Mouse (Mus musculus): ENCODE data around the gene Sipa1l2.

The Sipa1l2 gene

DNA sequence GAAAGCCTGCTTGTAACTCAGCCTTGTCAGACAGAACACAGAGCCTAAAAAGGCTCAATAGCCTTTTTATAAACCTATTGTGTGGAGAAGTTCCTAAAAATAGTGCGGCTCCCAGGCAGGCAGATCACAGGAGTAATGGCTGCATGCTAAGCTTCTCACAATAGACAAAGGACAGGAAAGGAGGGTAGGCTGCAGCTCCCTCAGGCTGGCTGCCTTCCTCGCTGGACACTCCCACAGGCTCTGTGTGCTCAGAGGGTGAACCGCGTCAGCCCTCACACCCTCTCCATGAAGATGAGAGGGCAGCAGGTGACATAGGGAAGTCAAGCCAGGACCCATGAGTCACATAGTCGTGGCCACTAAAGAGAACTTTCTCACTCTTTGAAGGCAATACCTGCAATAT lies 55.7 kb downstream of the Sipa1l2 start:
- DNase-seq (ENCODE audit: extremely low spot score) = no peak

DNA sequence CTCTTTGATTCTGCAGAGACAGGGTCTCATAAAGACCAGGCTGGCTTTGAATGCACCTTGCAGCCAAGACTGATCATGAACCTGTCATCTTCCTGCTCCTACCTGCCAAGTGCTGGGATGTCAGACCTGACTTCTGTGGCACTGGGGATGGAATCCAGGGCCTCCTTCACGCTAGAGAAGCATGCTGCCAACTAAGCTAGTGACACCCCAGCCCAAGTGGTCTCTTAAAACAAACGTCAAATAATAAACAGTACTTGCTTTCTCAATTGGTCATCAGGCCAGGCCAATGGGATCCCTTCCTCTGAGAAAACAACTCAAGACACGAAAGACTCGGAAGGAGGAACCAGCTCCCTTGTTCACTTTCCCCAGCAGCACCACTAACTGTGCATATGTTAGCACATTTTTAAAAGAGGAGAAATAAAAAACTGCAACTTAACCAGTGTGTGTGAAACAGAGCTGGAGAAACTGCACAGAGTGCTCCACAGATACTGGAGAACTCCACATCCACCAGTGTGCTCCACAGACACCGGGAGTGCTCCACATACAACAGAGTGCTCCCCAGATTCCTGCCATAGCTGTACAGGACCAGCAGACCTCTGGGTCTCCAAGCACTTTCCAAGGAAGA lies 56.3 kb downstream of the Sipa1l2 start:
- no peak for DNase-seq (ENCODE audit: extremely low spot score)

DNA sequence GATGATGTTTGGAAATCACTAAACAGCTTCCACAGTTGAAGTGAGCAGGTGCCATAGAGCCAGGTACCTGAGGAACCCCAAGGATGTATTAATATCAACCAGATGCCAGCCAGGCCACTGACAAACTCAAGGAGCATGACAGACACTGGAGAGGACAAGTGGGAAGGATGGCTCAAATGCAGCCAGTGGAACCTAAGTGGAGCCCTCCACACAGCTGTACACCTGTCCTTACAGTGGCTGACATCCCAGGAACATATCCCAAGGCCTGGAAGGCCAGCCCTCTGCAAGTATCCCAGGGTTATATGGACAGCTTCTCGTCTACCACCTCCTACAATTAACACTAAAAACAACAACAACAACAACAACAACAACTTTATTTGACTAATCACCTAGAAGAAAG lies 57.0 kb downstream of the Sipa1l2 start:
- no peak for DNase-seq (ENCODE audit: extremely low spot score)

DNA sequence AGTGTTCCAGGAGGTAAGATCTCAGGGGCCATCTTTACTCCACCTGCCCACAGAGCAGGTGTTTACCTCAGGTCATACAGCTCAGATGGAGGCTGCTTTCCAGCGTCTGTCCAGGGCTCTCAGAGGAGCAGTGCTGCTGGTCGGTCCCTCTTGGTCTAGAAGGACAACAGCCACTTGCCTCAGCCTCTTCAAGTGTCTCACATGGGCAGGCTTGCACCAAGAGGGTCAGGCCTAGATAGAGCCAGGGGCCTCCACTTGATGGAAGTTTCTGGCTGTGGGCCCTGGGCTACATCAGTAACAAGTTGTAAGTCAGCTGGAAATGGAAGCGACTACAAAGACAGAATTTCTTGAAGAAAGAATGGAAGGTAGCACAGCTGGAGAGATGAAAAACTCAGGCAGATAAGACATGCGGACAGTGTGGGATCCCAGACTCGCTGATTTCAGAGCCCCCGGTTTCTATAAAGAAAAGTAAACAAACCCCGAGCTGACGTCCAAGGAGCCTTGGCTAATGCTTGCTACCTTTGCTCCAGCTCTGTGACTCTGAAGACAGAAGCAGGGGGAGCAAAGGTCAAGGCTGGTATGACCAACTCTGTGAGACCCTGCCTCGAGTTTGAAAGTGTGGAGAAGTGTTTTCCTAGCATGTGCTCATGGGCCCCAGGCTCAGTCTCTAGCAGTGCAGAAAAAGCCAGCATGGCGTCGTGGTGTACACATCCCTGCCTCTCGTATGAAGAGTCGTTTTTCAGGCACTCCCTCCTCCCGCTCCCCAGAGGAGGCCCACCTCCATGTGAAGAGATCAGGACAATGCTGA lies 58.5 kb downstream of the Sipa1l2 start:
- DNase-seq (ENCODE audit: extremely low spot score) = no peak

DNA sequence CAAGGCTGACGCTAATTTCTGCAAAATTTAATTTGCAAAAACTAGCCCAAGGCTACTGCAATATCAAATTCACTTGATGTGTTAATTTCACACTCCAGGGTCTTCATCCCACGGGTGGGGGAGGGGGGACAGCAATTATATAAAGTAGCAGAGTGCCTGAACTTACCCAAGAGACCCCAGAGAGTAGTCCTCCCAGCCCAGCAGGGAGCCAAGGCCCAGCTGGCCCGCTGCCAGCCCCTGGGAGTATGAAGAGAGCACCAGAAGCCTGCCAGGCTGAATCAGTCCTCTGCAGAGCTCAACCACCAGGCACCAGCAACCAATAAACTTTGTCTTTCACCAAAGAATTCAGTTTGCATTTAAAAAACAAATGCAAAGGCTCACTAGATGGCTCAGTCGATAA lies 59.8 kb downstream of the Sipa1l2 start:
- DNase-seq (ENCODE audit: extremely low spot score) = no peak

DNA sequence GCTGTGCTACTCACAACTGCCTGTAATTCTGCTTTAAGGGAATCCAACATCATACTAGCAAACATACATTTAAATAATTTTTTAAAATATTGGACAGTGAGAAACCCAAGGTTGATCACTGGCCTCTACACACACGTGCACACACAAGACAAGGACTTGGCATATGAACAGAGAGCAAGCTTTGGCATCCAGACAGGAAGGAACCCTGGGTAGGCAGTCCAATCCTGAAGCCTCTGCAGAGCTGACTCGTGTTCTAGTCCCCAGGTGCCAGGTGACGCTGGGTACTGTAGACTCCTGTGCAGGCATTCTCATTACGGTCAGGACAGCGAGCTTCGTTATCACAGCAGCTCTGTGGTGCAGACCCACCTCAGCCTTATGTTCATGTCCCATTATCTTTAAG lies 60.4 kb downstream of the Sipa1l2 start:
- no peak for DNase-seq (ENCODE audit: extremely low spot score)

DNA sequence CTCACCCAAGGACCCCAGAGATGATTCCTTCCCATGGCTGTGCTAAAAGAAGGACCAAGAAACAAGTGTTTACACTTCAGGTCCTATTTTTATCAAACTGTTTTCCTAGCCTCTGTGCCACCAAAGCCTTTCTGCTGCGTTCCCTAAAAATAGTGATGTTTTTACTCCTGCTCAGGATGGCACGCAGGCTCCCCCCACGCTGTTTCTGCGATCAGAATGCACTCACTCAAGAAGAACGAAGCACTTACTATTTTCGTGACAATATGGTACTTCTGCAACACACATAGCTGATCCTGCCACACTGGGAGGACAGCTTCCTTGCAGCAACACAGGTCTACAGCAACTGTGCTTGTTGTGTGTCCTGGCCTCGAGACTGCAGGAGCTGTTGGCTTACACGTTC lies 62.3 kb downstream of the Sipa1l2 start:
- DNase-seq (ENCODE audit: extremely low spot score) = no peak

DNA sequence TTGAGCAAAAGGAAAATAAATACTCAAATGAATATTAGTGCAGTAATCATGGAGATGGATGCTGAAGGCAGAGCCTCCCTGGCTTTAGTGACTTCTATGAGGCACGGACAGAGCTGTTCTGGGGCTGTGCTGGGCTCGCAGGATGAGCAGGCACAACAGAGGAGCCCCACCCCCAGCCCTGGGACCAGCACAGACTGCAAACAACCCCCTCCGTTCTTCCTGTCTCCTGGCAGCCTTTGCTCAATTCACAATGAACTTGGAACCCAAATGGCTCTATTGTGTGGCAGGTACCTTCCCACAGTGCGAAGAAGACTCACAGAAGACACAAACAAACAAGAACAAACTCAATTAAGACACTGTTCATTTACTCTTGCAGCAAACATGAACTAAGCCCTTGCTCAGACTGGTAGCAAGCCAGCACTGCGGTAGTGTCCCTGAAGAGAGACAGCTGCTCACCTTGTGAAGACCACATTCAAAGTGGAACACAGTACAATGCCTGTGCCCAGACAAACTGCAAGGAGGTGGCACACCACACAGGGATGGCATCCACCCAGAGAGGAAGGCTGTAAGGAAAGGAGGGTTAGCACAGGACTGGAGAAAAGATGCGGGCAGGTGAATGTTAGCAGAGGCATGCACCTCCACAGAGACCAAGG lies 64.9 kb downstream of the Sipa1l2 start:
- DNase-seq (ENCODE audit: extremely low spot score) = no peak

DNA sequence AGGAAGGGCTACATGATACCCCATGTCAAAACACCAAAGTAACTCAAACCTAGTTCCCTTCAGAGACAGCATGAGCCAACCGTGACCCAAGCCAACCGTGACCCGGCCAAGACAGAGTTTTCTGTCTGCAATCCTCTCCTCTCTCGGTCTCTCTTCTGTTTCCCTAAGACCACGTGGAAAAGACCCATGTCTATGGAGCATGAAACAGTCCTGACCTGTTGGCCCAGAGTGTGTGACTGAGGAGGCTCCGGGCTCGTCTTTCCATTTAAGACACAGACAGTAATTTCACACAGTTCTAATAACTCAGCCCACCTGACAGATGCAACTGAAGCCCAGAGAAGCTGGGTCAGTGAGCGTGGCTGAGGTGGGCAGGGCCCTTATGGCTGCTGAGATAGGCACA lies 65.8 kb downstream of the Sipa1l2 start:
- DNase-seq (ENCODE audit: extremely low spot score) = no peak

DNA sequence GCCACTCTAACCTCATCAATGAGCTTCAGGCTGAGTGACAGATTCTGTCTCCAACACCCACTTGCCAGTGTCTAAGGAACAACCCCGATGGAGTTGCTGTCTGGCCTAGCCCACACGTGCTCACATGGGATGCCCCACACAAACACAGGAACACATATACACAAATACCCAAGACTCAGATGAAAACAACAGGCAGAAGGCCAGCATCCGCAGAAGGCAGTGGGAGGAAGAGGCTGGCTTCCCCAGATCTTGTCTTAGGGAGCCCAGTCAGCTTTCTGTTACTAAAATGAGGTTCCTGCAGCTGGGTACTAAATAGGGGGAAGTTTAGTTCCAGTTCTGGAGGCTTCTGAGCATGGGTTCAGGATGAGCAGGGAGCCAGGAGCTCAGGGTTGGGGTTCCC lies 66.8 kb downstream of the Sipa1l2 start:
- no peak for DNase-seq (ENCODE audit: extremely low spot score)

DNA sequence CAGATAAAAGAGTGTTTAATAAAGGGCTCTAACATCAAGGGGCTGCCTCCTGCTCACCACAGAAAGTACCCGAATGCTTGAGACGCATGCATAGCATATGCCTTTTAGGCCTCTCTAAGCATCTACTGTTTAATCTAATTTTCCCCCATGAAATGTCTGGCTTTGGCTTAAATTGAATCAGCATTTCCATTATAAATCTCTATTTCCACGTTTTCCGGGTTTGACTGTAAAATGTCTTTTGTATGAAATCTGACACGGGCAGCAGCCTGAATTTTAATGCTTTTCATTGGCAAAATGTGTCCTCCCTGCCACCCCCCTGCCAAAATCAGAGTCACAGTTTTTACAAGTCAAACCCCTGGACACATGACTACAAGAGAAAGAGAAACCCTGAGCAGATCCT lies 69.6 kb downstream of the Sipa1l2 start:
- no peak for DNase-seq (ENCODE audit: extremely low spot score)

DNA sequence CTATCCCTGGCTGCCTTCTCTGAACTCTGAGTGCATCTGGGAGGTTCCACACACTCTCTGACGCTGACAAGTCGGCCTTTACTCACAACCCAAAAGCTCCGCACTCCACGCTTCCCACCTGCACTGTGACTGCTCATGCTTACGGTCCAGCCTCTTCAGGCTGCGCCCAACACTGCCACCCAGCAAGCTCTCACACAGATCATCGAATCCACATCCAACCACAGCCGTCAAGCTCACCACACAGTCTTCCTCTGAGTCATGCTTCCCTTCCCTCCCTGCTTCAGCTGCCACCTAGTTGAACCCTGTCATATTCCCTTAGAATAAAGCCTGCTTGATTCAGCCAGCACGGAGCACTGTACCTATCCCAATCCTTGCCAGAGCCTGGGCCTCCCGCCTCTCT lies 71.1 kb downstream of the Sipa1l2 start:
- DNase-seq (ENCODE audit: extremely low spot score) = no peak

DNA sequence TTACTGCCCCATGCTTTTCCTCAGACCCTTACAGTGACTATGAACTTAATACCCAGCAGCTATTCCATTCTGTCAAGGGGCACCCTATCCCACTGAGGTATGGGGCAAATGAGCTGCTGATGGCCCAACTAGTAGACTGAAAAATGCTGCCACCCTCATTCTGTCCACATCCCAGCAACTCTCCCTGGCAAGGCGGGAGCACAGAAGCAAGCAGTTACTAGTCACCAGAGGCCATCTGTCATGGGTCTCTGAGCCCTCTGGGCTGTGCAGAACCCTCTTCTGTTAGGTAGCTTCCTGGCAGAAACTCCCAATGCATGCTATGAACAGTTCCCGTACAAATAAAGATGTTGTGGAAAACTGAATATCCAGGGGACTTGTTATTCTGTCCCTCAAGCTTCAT lies 74.1 kb downstream of the Sipa1l2 start:
- DNase-seq (ENCODE audit: extremely low spot score) = no peak

DNA sequence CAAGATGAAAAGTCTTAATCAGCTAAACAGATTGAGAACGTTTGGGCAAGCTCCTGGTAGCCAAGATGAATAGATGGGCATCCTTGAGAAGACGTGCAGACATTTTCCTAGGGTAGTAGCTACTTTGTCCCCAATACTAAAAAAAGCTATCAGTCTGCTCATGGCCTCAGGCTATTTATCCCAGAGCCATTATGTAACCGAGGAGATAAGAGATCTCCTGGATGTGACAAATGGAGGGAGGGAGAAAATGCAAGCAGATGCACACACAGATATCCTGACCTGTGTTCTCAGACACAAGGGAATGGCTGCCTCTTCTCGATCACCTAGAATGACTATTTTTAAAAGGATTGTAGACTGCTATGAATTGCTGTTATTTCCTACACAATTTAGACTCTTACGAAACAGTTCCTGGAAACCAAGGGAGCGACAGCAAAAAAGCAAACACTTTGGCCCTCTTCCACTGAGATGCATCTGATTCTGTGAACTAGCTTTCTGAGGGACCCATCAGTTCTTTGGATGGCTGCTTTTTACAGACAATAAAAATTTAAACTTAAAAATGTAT lies 76.3 kb downstream of the Sipa1l2 start:
- no peak for DNase-seq (ENCODE audit: extremely low spot score)

DNA sequence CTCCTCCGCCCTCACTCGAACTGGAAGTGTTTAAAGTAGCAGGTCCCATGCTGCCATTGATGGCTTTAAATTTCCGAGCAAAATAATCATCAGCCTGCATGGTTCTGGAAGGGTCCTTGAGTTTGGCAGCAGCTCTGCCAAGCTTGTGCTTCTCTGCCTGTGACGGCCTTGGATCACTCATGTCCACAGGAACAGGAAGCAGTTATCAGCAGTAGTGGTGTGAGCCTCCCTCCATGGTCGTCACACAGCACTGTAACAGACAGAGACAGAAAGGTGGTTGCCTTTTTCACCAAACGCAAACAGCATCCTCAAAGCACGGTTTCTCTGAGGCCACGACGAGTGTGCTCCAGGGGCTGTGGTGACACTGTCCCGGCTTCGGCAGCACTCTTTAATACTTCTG lies 77.2 kb downstream of the Sipa1l2 start:
- no peak for DNase-seq (ENCODE audit: extremely low spot score)

DNA sequence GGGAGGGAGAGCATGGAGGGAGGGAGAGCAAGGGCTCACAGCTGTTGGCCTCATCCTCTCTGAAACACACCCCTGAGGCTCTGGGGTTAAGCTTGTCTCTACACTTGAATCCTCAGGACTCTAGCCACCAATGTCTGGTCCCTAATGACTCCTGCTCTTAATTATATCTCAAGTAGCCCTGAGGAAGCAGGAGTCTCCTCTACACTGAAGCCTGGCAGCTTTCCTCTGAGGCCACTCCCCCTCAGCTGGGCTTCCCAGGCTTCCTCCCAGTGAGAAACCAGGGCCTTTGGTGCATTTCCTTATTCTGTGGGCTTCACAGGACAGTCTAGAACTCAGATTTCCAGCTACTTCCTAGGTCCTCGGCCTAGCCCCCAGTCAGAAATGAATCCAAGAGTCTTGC lies 80.9 kb downstream of the Sipa1l2 start:
- DNase-seq (ENCODE audit: extremely low spot score) = no peak

DNA sequence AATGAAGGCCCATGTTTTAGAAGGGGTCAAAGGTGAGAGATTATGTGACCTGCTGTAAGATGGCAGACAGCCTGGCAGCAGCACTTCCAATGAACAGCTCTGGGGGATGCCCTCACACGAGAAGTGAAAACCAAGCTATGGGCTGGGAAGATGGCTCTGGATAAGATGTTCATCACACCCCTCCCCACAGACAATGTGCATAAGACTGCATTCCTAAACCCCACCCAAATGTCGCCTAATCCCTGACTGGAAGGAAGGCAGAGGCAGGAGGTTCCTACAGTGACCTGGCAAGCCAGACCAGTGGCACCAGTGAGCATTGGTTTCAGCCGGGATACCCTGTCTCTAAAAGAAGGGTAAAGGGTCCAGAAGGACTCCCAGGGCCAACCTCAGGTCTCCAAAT lies 83.9 kb downstream of the Sipa1l2 start:
- DNase-seq (ENCODE audit: extremely low spot score) = no peak

DNA sequence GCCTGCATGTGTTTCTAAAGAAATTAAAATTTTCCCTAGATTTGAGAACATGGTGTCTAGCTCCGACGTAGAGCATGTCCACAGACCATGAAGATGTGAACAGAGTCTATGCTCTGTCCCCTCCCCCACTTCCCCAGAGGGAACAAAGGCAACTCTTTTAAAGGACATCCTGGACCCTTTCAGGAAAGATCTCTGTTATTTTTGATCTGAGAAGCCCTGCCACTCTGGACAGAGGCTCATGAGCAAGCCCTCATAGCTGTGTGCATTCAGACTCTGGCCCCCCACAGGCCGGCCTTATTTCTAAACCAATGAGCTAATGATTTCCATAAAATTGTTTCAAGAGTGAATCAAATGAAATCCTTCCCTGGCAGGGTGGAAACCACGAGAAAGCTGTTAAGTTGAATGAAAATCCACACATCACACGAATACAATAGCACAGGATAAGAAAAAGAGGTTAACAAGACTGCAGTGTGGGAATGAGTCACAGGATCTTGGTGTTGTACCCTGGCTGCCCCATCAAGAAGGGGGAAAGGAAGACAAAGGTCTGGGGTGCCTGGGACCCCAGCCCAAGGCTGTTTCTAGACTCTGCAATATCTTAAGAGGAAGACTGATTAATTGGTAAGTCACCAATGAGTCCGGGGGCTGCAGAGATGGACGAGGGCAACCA lies 84.9 kb downstream of the Sipa1l2 start:
- no peak for DNase-seq (ENCODE audit: extremely low spot score)

DNA sequence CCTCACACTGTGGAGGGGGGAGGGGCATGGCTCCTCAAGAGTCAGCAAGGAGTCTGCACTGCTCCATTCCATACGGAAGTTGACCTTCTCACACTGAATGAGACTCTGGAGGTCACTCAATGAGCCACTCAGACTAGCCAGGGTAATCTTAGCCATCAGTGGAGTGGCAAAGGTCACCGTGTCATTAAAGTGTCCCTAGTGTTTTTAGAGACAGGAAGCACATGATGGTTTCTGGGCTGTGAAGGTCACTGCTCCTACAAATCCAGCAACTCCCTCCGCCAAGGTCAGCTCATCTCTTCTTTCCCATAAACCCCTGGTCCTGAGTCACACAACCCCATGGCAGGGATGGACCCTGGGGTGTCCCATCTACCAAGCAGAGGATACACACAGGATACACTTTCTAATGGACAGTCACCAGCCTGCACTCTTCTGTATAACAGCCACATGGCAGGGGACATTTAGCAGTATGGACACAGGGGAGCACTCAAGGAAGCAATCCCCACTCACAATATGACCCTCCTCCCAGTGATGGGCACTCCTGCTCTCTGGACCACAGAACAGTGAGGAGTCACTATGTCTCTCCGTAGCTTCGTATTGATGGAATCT lies 87.0 kb downstream of the Sipa1l2 start:
- DNase-seq (ENCODE audit: extremely low spot score) = no peak

DNA sequence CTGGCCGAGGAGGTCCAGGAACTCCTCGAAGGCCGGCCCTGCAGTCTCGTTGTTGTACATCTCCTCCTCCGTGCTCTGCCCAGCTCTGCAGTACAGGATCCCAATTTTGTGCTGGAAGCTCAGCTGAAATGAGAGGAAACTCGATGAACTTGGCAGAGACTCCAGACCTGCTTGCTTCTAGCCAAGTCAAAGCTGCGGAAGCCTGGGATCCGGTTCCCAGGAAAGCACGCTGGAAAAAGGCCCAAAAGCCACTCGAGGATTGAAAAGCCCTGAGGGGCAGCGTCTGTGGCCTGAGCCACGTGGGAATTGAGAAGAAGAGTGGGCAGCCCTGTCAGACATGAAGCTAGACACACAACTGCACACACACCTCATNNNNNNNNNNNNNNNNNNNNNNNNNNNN lies 94.7 kb downstream of the Sipa1l2 start:
- no peak for DNase-seq (ENCODE audit: extremely low spot score)

DNA sequence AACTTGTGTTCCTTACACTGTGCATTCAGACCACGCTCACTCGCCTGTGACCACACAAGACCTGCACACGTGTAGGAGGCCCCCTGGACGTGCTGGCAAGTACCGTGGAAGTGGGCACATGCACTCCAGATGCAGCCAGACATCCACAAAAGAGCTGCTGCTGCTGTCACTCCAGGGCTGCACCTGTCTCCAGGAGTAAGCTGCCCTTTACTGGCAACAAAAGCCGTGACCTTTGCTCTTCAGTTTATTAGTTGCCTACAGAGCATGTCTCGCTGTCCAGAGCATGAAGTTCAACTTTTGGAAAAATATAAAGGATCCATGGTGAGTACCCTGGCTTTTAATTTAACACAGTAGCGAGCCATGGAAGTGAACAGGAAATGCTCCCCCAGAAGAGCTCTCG lies 98.2 kb downstream of the Sipa1l2 start:
- no peak for DNase-seq (ENCODE audit: extremely low spot score)
